ENCODE assay signal across 12 mouse cellular contexts in the genomic region with DNA sequence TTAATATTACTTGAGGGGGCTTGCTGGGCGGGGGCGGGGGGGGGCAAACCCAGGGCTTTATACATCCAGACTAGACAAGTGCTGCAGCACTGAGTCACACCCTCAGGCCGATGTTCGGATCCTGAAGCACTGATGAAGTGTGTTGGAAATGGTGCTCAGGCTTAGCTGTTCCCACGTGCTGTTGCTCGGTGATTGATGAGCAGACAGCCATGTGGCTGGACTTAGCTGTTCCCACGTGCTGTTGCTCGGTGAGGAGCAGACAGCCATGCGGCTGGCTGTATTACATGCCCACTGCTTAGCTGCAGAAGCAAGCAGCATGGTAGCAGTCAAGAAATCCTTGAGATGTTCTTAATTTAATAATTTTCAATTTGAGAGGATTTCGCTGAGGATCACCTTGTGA.
DNase-seq lines count a peak whose midpoint lies in the region; ATAC-seq and TF ChIP-seq lines count a peak whose summit lies in the region.
"Had no signal": no experiment of that assay in that cellular context is flagged by ENCODE, and none has a peak within 500 bp of the region (broad histone marks: within the 10 kb centered on the region; RNA-seq: fewer than 3 reads in every experiment).

No protein-coding gene starts in this region.

- H3K79me2 ChIP-seq in heart, adult 2 months (replicated peaks; ENCODE audit: control insufficient read depth, insufficient read depth, low read length), result no peaks in the 10 kb centered on the region

- H3K4me2 ChIP-seq in heart, embryonic 11.5 days, result no peak overlapping the region
- H3K4me2 ChIP-seq in midbrain, postnatal 0 days (ENCODE audit: low read depth, low read length, poor library complexity, severe bottlenecking), result no peak overlapping the region
- H3K4me2 ChIP-seq in midbrain, embryonic 16.5 days (ENCODE audit: low read length), result no peak overlapping the region
- no peak overlapping the region for H3K4me2 ChIP-seq in hindbrain, postnatal 0 days (ENCODE audit: low read depth, low read length)
- H3K4me2 ChIP-seq in stomach, embryonic 16.5 days (ENCODE audit: low read depth, low read length), result no peak overlapping the region
- H3K4me2 ChIP-seq: heart, embryonic 12.5 days had no signal

- WGBS in heart, embryonic 11.5 days (ENCODE audit: insufficient replicate concordance), result 45% methylated on average over 10 of the region's 10 CpGs
- 74% methylated on average over 10 of the region's 10 CpGs for WGBS in heart, adult 2 months
- 60% methylated on average over 10 of the region's 10 CpGs for WGBS in midbrain, postnatal 0 days
- 55% methylated on average over 10 of the region's 10 CpGs for WGBS in midbrain, embryonic 16.5 days
- WGBS in hindbrain, postnatal 0 days, result 38% methylated on average over 10 of the region's 10 CpGs
- 47% methylated on average over 10 of the region's 10 CpGs for WGBS in stomach, embryonic 16.5 days

- TF ChIP-seq EP300 in heart, adult 2 months (IDR thresholded peaks at IDR 0.05; ENCODE audit: insufficient read depth, low read depth, low read length), result no peak

- no peak overlapping the region for H3K27ac ChIP-seq in heart, embryonic 11.5 days (ENCODE audit: low read depth, low read length)
- no peak overlapping the region for H3K27ac ChIP-seq in heart, adult 2 months
- H3K27ac ChIP-seq in midbrain, postnatal 0 days (ENCODE audit: low read depth, low read length), result no peak overlapping the region
- no peak overlapping the region for H3K27ac ChIP-seq in midbrain, embryonic 16.5 days (ENCODE audit: low read length)
- H3K27ac ChIP-seq in hindbrain, postnatal 0 days, result no peak overlapping the region
- no peak overlapping the region for H3K27ac ChIP-seq in stomach, embryonic 16.5 days (ENCODE audit: low read length)

- H3K9me3 ChIP-seq in heart, embryonic 11.5 days (replicated peaks; ENCODE audit: control insufficient read depth, low read length), result no peaks in the 10 kb centered on the region
- no peaks in the 10 kb centered on the region for H3K9me3 ChIP-seq in midbrain, postnatal 0 days (ENCODE audit: low read length)
- no peaks in the 10 kb centered on the region for H3K9me3 ChIP-seq in midbrain, embryonic 16.5 days (replicated peaks; ENCODE audit: control insufficient read depth, low read length, poor library complexity, severe bottlenecking)
- no peaks in the 10 kb centered on the region for H3K9me3 ChIP-seq in hindbrain, postnatal 0 days (ENCODE audit: low read length)
- H3K9me3 ChIP-seq in stomach, embryonic 16.5 days (replicated peaks; ENCODE audit: control insufficient read depth, low read length), result no peaks in the 10 kb centered on the region
- H3K9me3 ChIP-seq: heart, embryonic 12.5 days had no signal

- H3K36me3 ChIP-seq in heart, embryonic 11.5 days (ENCODE audit: control insufficient read depth, insufficient read depth, low read length), result no peaks in the 10 kb centered on the region
- no peaks in the 10 kb centered on the region for H3K36me3 ChIP-seq in heart, adult 2 months (ENCODE audit: control insufficient read depth, insufficient read depth, low read length)
- H3K36me3 ChIP-seq in midbrain, postnatal 0 days (ENCODE audit: insufficient read depth, low read length), result no peaks in the 10 kb centered on the region
- H3K36me3 ChIP-seq in midbrain, embryonic 16.5 days (ENCODE audit: control insufficient read depth, insufficient read depth, low read length), result no peaks in the 10 kb centered on the region
- no peaks in the 10 kb centered on the region for H3K36me3 ChIP-seq in hindbrain, postnatal 0 days (ENCODE audit: insufficient read depth, low read length)
- H3K36me3 ChIP-seq in stomach, embryonic 16.5 days (ENCODE audit: control insufficient read depth, insufficient read depth, low read length), result no peaks in the 10 kb centered on the region
- H3K36me3 ChIP-seq: heart, embryonic 12.5 days had no signal

- H3K9ac ChIP-seq in heart, embryonic 11.5 days (ENCODE audit: low read depth, low read length), result no peak overlapping the region
- H3K9ac ChIP-seq in heart, adult 2 months (ENCODE audit: low read depth, low read length), result no peak overlapping the region
- H3K9ac ChIP-seq in midbrain, postnatal 0 days (replicated peaks; ENCODE audit: low read length, poor library complexity, severe bottlenecking), result no peak overlapping the region
- no peak overlapping the region for H3K9ac ChIP-seq in midbrain, embryonic 16.5 days (ENCODE audit: low read depth, low read length)
- no peak overlapping the region for H3K9ac ChIP-seq in hindbrain, postnatal 0 days (replicated peaks; ENCODE audit: low read length)
- H3K9ac ChIP-seq in stomach, embryonic 16.5 days (ENCODE audit: low read length), result no peak overlapping the region
- H3K9ac ChIP-seq: heart, embryonic 12.5 days had no signal

- peaks cover 14% of the 10 kb centered on the region for H3K4me1 ChIP-seq in heart, embryonic 11.5 days (ENCODE audit: control insufficient read depth, insufficient read depth, low read length)
- no peaks in the 10 kb centered on the region for H3K4me1 ChIP-seq in heart, adult 2 months (ENCODE audit: control insufficient read depth, insufficient read depth, low read length)
- H3K4me1 ChIP-seq in midbrain, postnatal 0 days (ENCODE audit: insufficient read depth, low read length), result no peaks in the 10 kb centered on the region
- peaks cover 10% of the 10 kb centered on the region; the same call in 1 of the 2 replicates for H3K4me1 ChIP-seq in midbrain, embryonic 16.5 days (ENCODE audit: control insufficient read depth, insufficient read depth, low read length)
- peaks cover 7% of the 10 kb centered on the region for H3K4me1 ChIP-seq in hindbrain, postnatal 0 days (ENCODE audit: insufficient read depth, low read length)
- H3K4me1 ChIP-seq in stomach, embryonic 16.5 days (ENCODE audit: control insufficient read depth, insufficient read depth, low read length), result no peaks in the 10 kb centered on the region

- no peak for TF ChIP-seq CTCF in heart, adult 2 months (IDR thresholded peaks at IDR 0.05)
- no peak for TF ChIP-seq CTCF in midbrain, postnatal 0 days (IDR thresholded peaks at IDR 0.05)
- no peak for TF ChIP-seq CTCF in hindbrain, postnatal 0 days (IDR thresholded peaks at IDR 0.05; ENCODE audit: low read depth)

- no peaks in the 10 kb centered on the region for H3K27me3 ChIP-seq in heart, embryonic 11.5 days (ENCODE audit: control insufficient read depth, insufficient read depth, low read length)
- H3K27me3 ChIP-seq in heart, adult 2 months (ENCODE audit: control insufficient read depth, insufficient read depth, low read length), result no peaks in the 10 kb centered on the region
- no peaks in the 10 kb centered on the region for H3K27me3 ChIP-seq in midbrain, postnatal 0 days (ENCODE audit: insufficient read depth, low read length)
- no peaks in the 10 kb centered on the region for H3K27me3 ChIP-seq in midbrain, embryonic 16.5 days (ENCODE audit: control insufficient read depth, insufficient read depth, low read depth, low read length)
- H3K27me3 ChIP-seq in hindbrain, postnatal 0 days (ENCODE audit: insufficient read depth, low read length), result no peaks in the 10 kb centered on the region
- H3K27me3 ChIP-seq in stomach, embryonic 16.5 days (ENCODE audit: control insufficient read depth, insufficient read depth, low read length), result no peaks in the 10 kb centered on the region
- H3K27me3 ChIP-seq: heart, embryonic 12.5 days had no signal

- DNase-seq in heart, adult 2 months, result no peak
- peak; percentile 43 for DNase-seq in midbrain, postnatal 0 days (ENCODE audit: low spot score)
- DNase-seq in hindbrain, postnatal 0 days (ENCODE audit: low spot score), result peak; percentile 46
- DNase-seq in urinary bladder, postnatal 10 days (ENCODE audit: low spot score), result no peak
- DNase-seq in heart, postnatal 4 days, result no peak
- DNase-seq: adrenal gland, adult 8-10 months; cerebellum, adult 8-10 months had no signal

- H3K4me3 ChIP-seq in heart, embryonic 11.5 days (ENCODE audit: low read depth, low read length), result no peak overlapping the region
- H3K4me3 ChIP-seq in heart, adult 2 months, result no peak overlapping the region
- H3K4me3 ChIP-seq in midbrain, postnatal 0 days (ENCODE audit: low read depth, low read length), result no peak overlapping the region
- no peak overlapping the region for H3K4me3 ChIP-seq in midbrain, embryonic 16.5 days (ENCODE audit: low read depth, low read length)
- H3K4me3 ChIP-seq in hindbrain, postnatal 0 days (ENCODE audit: low read length), result no peak overlapping the region
- no peak overlapping the region for H3K4me3 ChIP-seq in stomach, embryonic 16.5 days (replicated peaks; ENCODE audit: low read length)
- H3K4me3 ChIP-seq: erythroblast, embryonic 14.5 days; heart, embryonic 12.5 days had no signal

- peak; percentile 61 for ATAC-seq in heart, embryonic 11.5 days (replicated peaks; ENCODE audit: insufficient number of reproducible peaks, low FRiP score, low TSS enrichment)
- ATAC-seq in midbrain, postnatal 0 days (ENCODE audit: low FRiP score), result no peak
- no peak; the same call in 1 of the 2 replicates for ATAC-seq in midbrain, embryonic 16.5 days
- peak; percentile 63 for ATAC-seq in hindbrain, postnatal 0 days
- ATAC-seq in stomach, embryonic 16.5 days (ENCODE audit: insufficient read depth, low FRiP score), result peak; percentile 69; the same call in 1 of the 2 replicates

- TF ChIP-seq POLR2A in heart, adult 2 months (IDR thresholded peaks at IDR 0.05; ENCODE audit: insufficient read depth, low read depth, low read length), result no peak

- intact Hi-C loops in heart, adult 2 months (cut with DNase I), result no loop called here

Comparison
In these comparisons a context has a peak if more than half of its experiments do, and no peak if none do; other contexts are left out.
1. ATAC-seq: peak in heart, embryonic 11.5 days (single experiment), hindbrain, postnatal 0 days (single experiment) and stomach, embryonic 16.5 days (single experiment); none in midbrain, postnatal 0 days (single experiment) and midbrain, embryonic 16.5 days (single experiment).
2. DNase-seq: peak in midbrain, postnatal 0 days (single experiment) and hindbrain, postnatal 0 days (single experiment); none in heart, adult 2 months (0 of 2), urinary bladder, postnatal 10 days (single experiment) and heart, postnatal 4 days (single experiment).